Mouse (Mus musculus): ENCODE measurements around the gene Ubac2. TPM values are rescaled to one million over a fixed set of nuclear protein-coding genes. Genes with fewer than 3 reads are reported as not detected.
A peak's percentile ranks its signal among the peaks of the same experiment; 100 is the strongest.
"Not testable (repeated sequence)": the region's sequence is repeated elsewhere in the genome, so short reads cannot be mapped to it uniquely, and the experiment has no call there.

The Ubac2 gene
- total RNA-seq, 2 experiments from 2014 or later, result 25.3 to 27.3 TPM

GRCm38 (mm10) chr14:122029851-122030250 is 151.4 kb downstream of the Ubac2 start:
- intact Hi-C loops (cut with DNase I), result no loop called here
- DNase-seq, result no peak

- intact Hi-C loops (cut with DNase I), result no loop called here
- no peak for DNase-seq
Observed at GRCm38 (mm10) chr14:122032045-122032444, 153.6 kb downstream of the Ubac2 start.

- intact Hi-C loops (cut with DNase I), result no loop called here
- DNase-seq, result no peak
Observed at GRCm38 (mm10) chr14:122034451-122034850, 156.0 kb downstream of the Ubac2 start, which contains the start of gene Timm8a2. TSS of gene Timm8a2 (plus strand) at chr14:122034674.

- DNase-seq, result no peak
- intact Hi-C loops (cut with DNase I), result no loop called here
Observed at GRCm38 (mm10) chr14:122035181-122035580, 156.8 kb downstream of the Ubac2 start.

GRCm38 (mm10) chr14:122035860-122036259 is 157.4 kb downstream of the Ubac2 start:
- no peak for DNase-seq
- intact Hi-C loops (cut with DNase I), result no loop called here

GRCm38 (mm10) chr14:122038874-122039647 is 160.6 kb downstream of the Ubac2 start:
- intact Hi-C loops (cut with DNase I), result no loop called here
- DNase-seq, result no peak

GRCm38 (mm10) chr14:122041413-122041825 is 163.0 kb downstream of the Ubac2 start:
- DNase-seq, result no peak
- intact Hi-C loops (cut with DNase I), result no loop called here

GRCm38 (mm10) chr14:122042142-122042694 is 163.8 kb downstream of the Ubac2 start:
- intact Hi-C loops (cut with DNase I), result no loop called here
- no peak for DNase-seq

GRCm38 (mm10) chr14:122047784-122048183 is 169.4 kb downstream of the Ubac2 start:
- no peak for DNase-seq
- intact Hi-C loops (cut with DNase I), result no loop called here

GRCm38 (mm10) chr14:122048816-122049215 is 170.4 kb downstream of the Ubac2 start:
- intact Hi-C loops (cut with DNase I), result no loop called here
- no peak for DNase-seq

- intact Hi-C loops (cut with DNase I), result no loop called here
- DNase-seq, result no peak
Observed at GRCm38 (mm10) chr14:122052896-122053635, 174.6 kb downstream of the Ubac2 start.

- intact Hi-C loops (cut with DNase I), result loop anchor here (5.0 kb wide), 1 partner anchor 195 kb away; no protein-coding TSS in a partner anchor
- DNase-seq, result no peak
Observed at GRCm38 (mm10) chr14:122056871-122057270, 178.5 kb downstream of the Ubac2 start.

GRCm38 (mm10) chr14:122057941-122058346 is 179.5 kb downstream of the Ubac2 start:
- intact Hi-C loops (cut with DNase I), result loop anchor here (5.0 kb wide), 1 partner anchor 196 kb away; no protein-coding TSS in a partner anchor
- no peak for DNase-seq

- DNase-seq, result peak; percentile 73 to 76
- intact Hi-C loops (cut with DNase I), result loop anchor here (1.0 kb wide), 1 partner anchor 132 kb away; no protein-coding TSS in a partner anchor
Observed at GRCm38 (mm10) chr14:122060642-122061041, 182.2 kb downstream of the Ubac2 start.

GRCm38 (mm10) chr14:122061376-122061775 is 183.0 kb downstream of the Ubac2 start:
- no peak for DNase-seq
- intact Hi-C loops (cut with DNase I), result no loop called here

GRCm38 (mm10) chr14:122062411-122063090 is 184.1 kb downstream of the Ubac2 start:
- intact Hi-C loops (cut with DNase I), result no loop called here
- DNase-seq, result no peak

GRCm38 (mm10) chr14:122063599-122063998 is 185.2 kb downstream of the Ubac2 start:
- intact Hi-C loops (cut with DNase I), result no loop called here
- no peak for DNase-seq

- intact Hi-C loops (cut with DNase I), result no loop called here
- DNase-seq, result peak; percentile 38 to 56
Observed at GRCm38 (mm10) chr14:122064519-122064918, 186.1 kb downstream of the Ubac2 start.

GRCm38 (mm10) chr14:122066243-122066642 is 187.8 kb downstream of the Ubac2 start:
- no peak for DNase-seq
- intact Hi-C loops (cut with DNase I), result loop anchor here (2.0 kb wide), 1 partner anchor 65 kb away; no protein-coding TSS in a partner anchor

GRCm38 (mm10) chr14:122068036-122068435 is 189.6 kb downstream of the Ubac2 start:
- intact Hi-C loops (cut with DNase I); DNase-seq: not testable (repeated sequence)
